Mouse (Mus musculus): Measurements from ENCODE around the gene Sync. TPM values are rescaled to one million over a fixed set of nuclear protein-coding genes. Genes with fewer than 3 reads are reported as not detected.

The Sync gene
- not detected in 4 replicates for total RNA-seq (2023; ENCODE audit: inconsistent age)

GRCm38 (mm10) chr4:129287472-129287981 is at the start of gene Sync:
Sync (plus strand) TSS chr4:129287617.

GRCm38 (mm10) chr4:129261196-129261595 is 26.2 kb upstream of the Sync start, which contains the start of gene C77080:
C77080 (minus strand) TSS chr4:129261404.

GRCm38 (mm10) chr4:129335216-129336074 is 48.0 kb downstream of the Sync start, which contains the start of the genes Rbbp4 and Zbtb8os:
Rbbp4 (minus strand) TSS chr4:129335370.
Zbtb8os (plus strand) TSS chr4:129335695.

Other genes with a start within 250 kb of the Sync start
- gene Rnf19b, start 229.3 kb upstream of the Sync start, total RNA-seq (2023; ENCODE audit: inconsistent age): 170 to 190 TPM (median 176 TPM) in 4 replicates
- not detected in 4 replicates for gene Tmem54, start 182.1 kb upstream of the Sync start, total RNA-seq (2023; ENCODE audit: inconsistent age)
- gene Hpca, start 165.6 kb upstream of the Sync start, total RNA-seq (2023; ENCODE audit: inconsistent age): not detected in 4 replicates
- gene Fndc5, start 150.6 kb upstream of the Sync start, total RNA-seq (2023; ENCODE audit: inconsistent age): not detected in 4 replicates
- 39.2 to 47.0 TPM (median 44.0 TPM) in 4 replicates for gene S100pbp, start 97.9 kb upstream of the Sync start, total RNA-seq (2023; ENCODE audit: inconsistent age)
- gene Yars, start 97.9 kb upstream of the Sync start, total RNA-seq (2023; ENCODE audit: inconsistent age): 43.8 to 56.6 TPM (median 48.5 TPM) in 4 replicates
- gene C77080, start 26.2 kb upstream of the Sync start, total RNA-seq (2023; ENCODE audit: inconsistent age): 0.12 to 0.58 TPM (median 0.33 TPM) in 4 replicates
- gene Rbbp4, start 47.8 kb downstream of the Sync start, total RNA-seq (2023; ENCODE audit: inconsistent age): 166 to 175 TPM (median 171 TPM) in 4 replicates
- gene Zbtb8os, start 48.1 kb downstream of the Sync start, total RNA-seq (2023; ENCODE audit: inconsistent age): 37.3 to 44.0 TPM (median 41.2 TPM) in 4 replicates
- 2.7 to 3.6 TPM (median 3.1 TPM) in 4 replicates for gene Zbtb8a, start 90.5 kb downstream of the Sync start, total RNA-seq (2023; ENCODE audit: inconsistent age)
- gene Zbtb8b, start 153.2 kb downstream of the Sync start, total RNA-seq (2023; ENCODE audit: inconsistent age): not detected in 4 replicates
- gene Bsdc1, start 174.0 kb downstream of the Sync start, total RNA-seq (2023; ENCODE audit: inconsistent age): 128 to 135 TPM (median 129 TPM) in 4 replicates
- 0.42 to 0.81 TPM in 2 of 4 replicates, not detected in the others for gene Tssk3, start 203.4 kb downstream of the Sync start, total RNA-seq (2023; ENCODE audit: inconsistent age)
- 0.96 to 2.4 TPM (median 0.99 TPM) in 3 of 4 replicates, not detected in the other for gene Fam229a, start 203.6 kb downstream of the Sync start, total RNA-seq (2023; ENCODE audit: inconsistent age)
- 75.1 to 90.8 TPM (median 82.9 TPM) in 4 replicates for gene Marcksl1, start 226.0 kb downstream of the Sync start, total RNA-seq (2023; ENCODE audit: inconsistent age)

Measured in B cell, adult (primary cell).